Mouse (Mus musculus) heart, adult 2 months (tissue): ENCODE data around the gene Pitpnm3. TPM values are rescaled to one million over a fixed set of nuclear protein-coding genes. Genes with fewer than 3 reads are reported as not detected.

Source experiments
- DNase-seq, 2 experiments: peaks; one replicate each; pipeline ENCODE4 v3.0.0; 2021
- H3K27ac ChIP-seq: fragments of 200-600 bp; 2 replicates; pipeline ENCODE4 v1.8.1; 2022
- H3K27me3 ChIP-seq: fragments of 200-500 bp; 2 replicates; pipeline ENCODE4 v1.6.1; 2012; ENCODE audit warnings: mild to moderate bottlenecking, low read length, inconsistent platforms, mixed read lengths; ENCODE audit not compliant: control insufficient read depth, insufficient read depth
- H3K36me3 ChIP-seq: fragments of 200-500 bp; 2 replicates; pipeline ENCODE4 v1.6.1; 2012; ENCODE audit warnings: low read length, inconsistent platforms; ENCODE audit not compliant: control insufficient read depth, insufficient read depth
- H3K4me1 ChIP-seq: fragments of 200-500 bp; 2 replicates; pipeline ENCODE4 v1.6.1; 2011; ENCODE audit warnings: low read length; ENCODE audit not compliant: control insufficient read depth, insufficient read depth
- H3K4me3 ChIP-seq: fragments of 200-600 bp; 2 replicates; pipeline ENCODE4 v1.8.1; 2022
- H3K79me2 ChIP-seq: fragments of 200-500 bp; replicated peaks from 2 replicates; pipeline ENCODE4 v1.6.1; 2012; ENCODE audit warnings: mild to moderate bottlenecking, inconsistent platforms, low read length, moderate library complexity, mixed read lengths; ENCODE audit not compliant: control insufficient read depth, insufficient read depth
- H3K9ac ChIP-seq: fragments of 200-500 bp; 2 replicates; pipeline ENCODE4 v1.6.1; 2012; ENCODE audit warnings: low read depth, mild to moderate bottlenecking, control low read depth, inconsistent platforms, low read length, mixed read lengths
- CTCF ChIP-seq: fragments of 200-600 bp; IDR thresholded peaks from 2 replicates; pipeline ENCODE4 v1.8.1; 2022; ENCODE audit warnings: antibody characterized with exemption, mild to moderate bottlenecking, moderate library complexity
- EP300 ChIP-seq: fragments of 200-500 bp; IDR thresholded peaks from 2 replicates; pipeline ENCODE4 v1.6.1; 2011; ENCODE audit warnings: low read depth, low read length, control low read depth; ENCODE audit not compliant: insufficient read depth
- POLR2A ChIP-seq: fragments of 200-500 bp; IDR thresholded peaks from 2 replicates; pipeline ENCODE4 v1.6.1; 2011; ENCODE audit warnings: mild to moderate bottlenecking, low read depth, low read length, control low read depth; ENCODE audit not compliant: insufficient read depth
- WGBS: fragments of 180-500 bp; shearing (Covaris S2); methylation state at CpG from one replicate; pipeline ENCODE4 v1.1.7; 2018; 5-methylcytosine and 5-hydroxymethylcytosine counted together
- intact Hi-C: fragments of 180-260 bp; cut with DNase I; formaldehyde crosslinking; loops from one replicate; pipeline ENCODE4 v1.15.1; 2025
- polyA plus RNA-seq: library from polyadenylated mRNA; depleted of rRNA; stranded (reverse); fragments of >200 nt; gene quantifications from 2 replicates; pipeline ENCODE4 v1.2.3, GENCODE M21; 2012
- total RNA-seq, 2 experiments: library from RNA; stranded (reverse); gene quantifications; 2 replicates each; pipeline ENCODE4 v1.2.3; 2021

Gene Pitpnm3
- total and polyA plus RNA-seq, 3 experiments: 1.2 to 5.1 (median 2.0) TPM

GRCm38 (mm10) chr11:72023581-72023980 is 112.0 kb downstream of the Pitpnm3 start:
- H3K79me2 ChIP-seq: no peaks in the 10 kb centered on the region
- no peak overlapping the region for H3K27ac ChIP-seq
- H3K4me1 ChIP-seq: no peaks in the 10 kb centered on the region
- intact Hi-C loops: loop anchor here (5.0 kb wide), 2 partner anchors 346 to 686 kb away; no protein-coding TSS in a partner anchor
- no peaks in the 10 kb centered on the region for H3K36me3 ChIP-seq
- H3K4me3 ChIP-seq: no peak overlapping the region
- no peaks in the 10 kb centered on the region for H3K27me3 ChIP-seq
- no peak overlapping the region for H3K9ac ChIP-seq
- 30% methylated on average over 10 of the region's 10 CpGs for WGBS
- no peak for TF ChIP-seq POLR2A
- TF ChIP-seq CTCF: peak; percentile 50
- no peak for DNase-seq

- Histone ChIP-seq H3K27ac (no peak overlapping the region), H3K27me3 (no peaks in the 10 kb centered on the region), H3K4me3 (no peak overlapping the region), H3K4me1 (no peaks in the 10 kb centered on the region), H3K9ac (no peak overlapping the region), H3K79me2 (no peaks in the 10 kb centered on the region), H3K36me3 (no peaks in the 10 kb centered on the region)
- no peak for DNase-seq
- no peak for TF ChIP-seq POLR2A
- no peak for TF ChIP-seq CTCF
- TF ChIP-seq EP300: no peak
- WGBS: 82% methylated on average over 6 of the region's 6 CpGs
- intact Hi-C loops: loop anchor here (5.0 kb wide), 2 partner anchors 346 to 686 kb away; no protein-coding TSS in a partner anchor
Observed at GRCm38 (mm10) chr11:72022827-72023226, 112.8 kb downstream of the Pitpnm3 start.

- Histone ChIP-seq H3K27ac (no peak overlapping the region), H3K36me3 (no peaks in the 10 kb centered on the region), H3K79me2 (no peaks in the 10 kb centered on the region), H3K27me3 (no peaks in the 10 kb centered on the region), H3K4me1 (no peaks in the 10 kb centered on the region), H3K9ac (no peak overlapping the region), H3K4me3 (no peak overlapping the region)
- intact Hi-C loops: loop anchor here (5.0 kb wide), 2 partner anchors 344 to 684 kb away; no protein-coding TSS in a partner anchor
- 62% methylated on average over 4 of the region's 4 CpGs for WGBS
- no peak for DNase-seq
- TF ChIP-seq CTCF: no peak
- no peak for TF ChIP-seq POLR2A
- no peak for TF ChIP-seq EP300
Observed at GRCm38 (mm10) chr11:72021015-72021414, 114.6 kb downstream of the Pitpnm3 start.

- no peak for DNase-seq
- H3K9ac ChIP-seq: no peak overlapping the region
- TF ChIP-seq EP300: no peak
- TF ChIP-seq CTCF: no peak
- intact Hi-C loops: no loop called here
- H3K27ac ChIP-seq: no peak overlapping the region
- H3K27me3 ChIP-seq: no peaks in the 10 kb centered on the region
- WGBS: 77% methylated on average over 9 of the region's 9 CpGs
- no peaks in the 10 kb centered on the region for H3K36me3 ChIP-seq
- no peak overlapping the region for H3K4me3 ChIP-seq
- no peaks in the 10 kb centered on the region for H3K4me1 ChIP-seq
- no peaks in the 10 kb centered on the region for H3K79me2 ChIP-seq
Observed at GRCm38 (mm10) chr11:72017253-72017601, 118.4 kb downstream of the Pitpnm3 start.

- 64% methylated on average over 13 of the region's 13 CpGs for WGBS
Observed at GRCm38 (mm10) chr11:72016518-72017252, 118.9 kb downstream of the Pitpnm3 start.

GRCm38 (mm10) chr11:72014674-72015073 is 120.9 kb downstream of the Pitpnm3 start:
- H3K79me2 ChIP-seq: no peaks in the 10 kb centered on the region
- intact Hi-C loops: no loop called here
- TF ChIP-seq CTCF: no peak
- TF ChIP-seq EP300: no peak
- TF ChIP-seq POLR2A: no peak
- H3K4me3 ChIP-seq: no peak overlapping the region
- H3K27me3 ChIP-seq: no peaks in the 10 kb centered on the region
- 77% methylated on average over 4 of the region's 4 CpGs for WGBS
- no peaks in the 10 kb centered on the region for H3K4me1 ChIP-seq
- H3K27ac ChIP-seq: no peak overlapping the region
- DNase-seq: no peak
- no peaks in the 10 kb centered on the region for H3K36me3 ChIP-seq
- H3K9ac ChIP-seq: no peak overlapping the region

More at GRCm38 (mm10) chr11:72016518-72017252, 118.9 kb downstream of the Pitpnm3 start:
- H3K79me2 ChIP-seq: no peaks in the 10 kb centered on the region
- no peaks in the 10 kb centered on the region for H3K27me3 ChIP-seq
- intact Hi-C loops: no loop called here
- TF ChIP-seq EP300: no peak
- no peak for TF ChIP-seq CTCF
- no peak for TF ChIP-seq POLR2A
- DNase-seq: no peak
- H3K9ac ChIP-seq: no peak overlapping the region
- H3K4me3 ChIP-seq: no peak overlapping the region
- H3K27ac ChIP-seq: no peak overlapping the region
- H3K4me1 ChIP-seq: no peaks in the 10 kb centered on the region
- no peaks in the 10 kb centered on the region for H3K36me3 ChIP-seq
